ENCODE assay signal across 17 mouse cellular contexts in the genomic region with DNA sequence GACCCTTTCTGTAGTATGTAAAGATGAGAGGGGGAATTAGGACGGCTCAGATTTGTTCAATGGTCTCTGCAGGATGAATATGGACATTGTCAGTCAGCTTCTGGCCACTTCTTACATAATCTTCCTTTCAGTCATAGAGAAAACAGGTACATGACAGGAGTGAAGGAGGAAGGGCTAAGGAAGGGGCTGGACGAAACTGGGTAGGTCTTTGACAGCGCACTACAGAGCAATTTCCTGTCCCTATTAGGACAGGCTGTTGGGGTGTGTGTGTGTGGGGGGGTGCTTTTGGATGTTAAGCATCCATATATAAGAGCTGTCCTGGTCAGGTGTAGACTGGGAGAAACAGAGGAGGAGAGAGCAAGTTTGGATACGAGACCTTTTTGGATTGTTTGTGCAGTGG. TPM values are rescaled to one million over a fixed set of nuclear protein-coding genes. Genes with fewer than 3 reads are reported as not detected.
"Had no signal": no experiment of that assay in that cellular context is flagged by ENCODE, and none has a peak within 500 bp of the region (broad histone marks: within the 10 kb centered on the region; RNA-seq: fewer than 3 reads in every experiment).

No protein-coding gene starts in this region.

- ATAC-seq: midbrain, embryonic 16.5 days had no signal

- DNase-seq: lung, adult 18-20 months; lung, embryonic 14.5 days; lung, postnatal 10 days; midbrain, embryonic 14.5 days; right cerebral cortex, postnatal 14 days; thymus, adult 2 months; thymus, postnatal 25 days; thymus, postnatal 4 days had no signal

- H3K4me3 ChIP-seq: midbrain, embryonic 10.5 days; midbrain, embryonic 12.5 days; myocyte; neural tube, embryonic 12.5 days; stomach, embryonic 15.5 days had no signal

- H3K27ac ChIP-seq: midbrain, embryonic 10.5 days; midbrain, embryonic 12.5 days; neural tube, embryonic 12.5 days; stomach, embryonic 15.5 days; stomach, postnatal 0 days had no signal

RNA-seq across cellular contexts. Expression of gene Ovol1, which starts 38.8 kb away (rescaled TPM):
- total RNA-seq: megakaryocyte-erythroid progenitor cell, adult 5-6 weeks had no signal
- polyA plus RNA-seq: midbrain, embryonic 14.5 days; myocyte; neural tube, embryonic 14.5 days had no signal
